Mouse (Mus musculus): Measurements from ENCODE around the gene Unc13a. TPM values are rescaled to one million over a fixed set of nuclear protein-coding genes. Genes with fewer than 3 reads are reported as not detected.

Unc13a gene
- polyA plus RNA-seq, 1 experiment from 2014 or later, result 0.41 TPM

DNA sequence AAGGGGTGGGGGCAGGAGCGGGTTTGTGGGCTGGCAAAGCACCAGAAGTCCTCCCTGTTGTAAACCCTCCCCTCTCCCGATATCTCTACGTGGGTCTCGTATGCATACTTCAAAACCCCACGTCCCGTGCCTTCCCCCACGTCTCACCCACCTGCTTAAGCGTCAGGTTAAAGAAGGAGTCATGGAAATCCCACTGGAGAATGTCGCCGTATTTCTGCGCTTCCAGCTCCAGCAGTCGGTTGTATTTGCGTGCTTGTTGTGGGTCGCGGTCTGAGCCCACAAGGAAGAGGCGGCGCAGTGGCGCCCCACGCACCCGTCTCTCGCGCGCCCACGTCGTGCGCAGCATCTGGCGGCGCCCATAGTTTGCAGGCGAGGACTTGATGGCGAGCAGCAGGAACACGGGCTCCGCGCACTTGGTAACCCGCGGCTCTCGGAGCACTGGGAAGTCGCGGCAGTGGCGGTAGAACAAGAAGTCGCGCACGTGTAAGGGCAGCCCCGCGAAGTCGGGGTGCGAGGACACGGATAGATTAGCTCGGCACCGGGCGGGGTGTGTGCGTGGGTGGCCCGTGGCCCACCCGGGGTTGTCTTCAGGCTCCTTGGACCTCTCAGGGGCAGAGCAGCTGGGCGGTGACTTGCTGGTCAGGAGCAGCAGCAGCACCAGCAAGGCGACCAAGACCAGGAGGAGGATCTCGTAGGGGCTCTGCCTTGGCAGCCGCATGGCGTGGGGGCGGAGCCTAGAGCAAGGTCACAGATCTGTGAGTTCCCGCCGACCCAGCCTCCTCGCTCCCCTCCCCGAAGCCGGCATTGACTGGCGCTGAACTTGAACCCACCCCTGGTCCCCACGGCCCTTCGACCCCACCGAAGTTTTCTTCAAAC, 21.8 kb upstream of the Unc13a start:
- H3K9ac ChIP-seq (ENCODE audit: low read depth, low read length), result no peak overlapping the region
- DNase-seq (ENCODE audit: low spot score), result no peak
- no peaks in the 10 kb centered on the region for H3K9me3 ChIP-seq (ENCODE audit: control insufficient read depth, low read length)
- H3K36me3 ChIP-seq (ENCODE audit: control insufficient read depth, insufficient read depth, low read length), result no peaks in the 10 kb centered on the region
- peak overlapping the region; percentile 22; the same call in 1 of the 2 replicates for H3K4me3 ChIP-seq (ENCODE audit: low read depth, low read length)
- ATAC-seq (replicated peaks; ENCODE audit: low FRiP score), result 0 out of 2 replicates have a peak, but pooled peaks have one; percentile 10
- H3K4me1 ChIP-seq (replicated peaks; ENCODE audit: control insufficient read depth, insufficient read depth, low read length), result peaks cover 6% of the 10 kb centered on the region
- H3K27ac ChIP-seq (ENCODE audit: low read depth, low read length), result no peak overlapping the region
- H3K4me2 ChIP-seq, result peak overlapping the region; percentile 36
- WGBS, result 12% methylated on average over 68 of the region's 68 CpGs
- H3K27me3 ChIP-seq (replicated peaks; ENCODE audit: control insufficient read depth, insufficient read depth, low read length), result peaks cover 76% of the 10 kb centered on the region

DNA sequence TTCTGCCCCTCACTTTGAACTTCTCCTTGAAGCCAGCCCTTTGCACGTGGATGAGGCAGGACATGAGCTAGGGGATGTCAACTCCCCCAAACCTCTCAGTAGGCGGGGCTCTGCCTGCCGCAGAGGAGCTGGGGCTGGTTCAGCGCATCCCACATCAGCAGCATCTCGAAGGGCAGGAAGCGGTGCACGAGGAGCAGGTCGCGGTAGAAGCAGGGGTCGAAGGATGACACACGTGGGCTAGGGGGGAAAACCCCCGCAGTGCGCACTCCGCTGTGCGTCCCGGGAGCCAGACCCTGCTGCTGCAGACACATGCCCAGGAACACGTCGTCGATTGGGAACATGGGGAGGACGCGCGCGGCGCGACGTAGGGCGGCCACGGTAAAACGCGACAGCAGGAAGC, 21.0 kb upstream of the Unc13a start:
- no peak overlapping the region for H3K27ac ChIP-seq (ENCODE audit: low read depth, low read length)
- no peaks in the 10 kb centered on the region for H3K9me3 ChIP-seq (ENCODE audit: control insufficient read depth, low read length)
- no peak overlapping the region for H3K4me2 ChIP-seq
- no peak overlapping the region for H3K9ac ChIP-seq (ENCODE audit: low read depth, low read length)
- DNase-seq (ENCODE audit: low spot score), result no peak
- peaks cover 81% of the 10 kb centered on the region for H3K27me3 ChIP-seq (replicated peaks; ENCODE audit: control insufficient read depth, insufficient read depth, low read length)
- peaks cover 7% of the 10 kb centered on the region for H3K4me1 ChIP-seq (replicated peaks; ENCODE audit: control insufficient read depth, insufficient read depth, low read length)
- WGBS, result 6% methylated on average over 30 of the region's 30 CpGs
- no peak overlapping the region for H3K4me3 ChIP-seq (ENCODE audit: low read depth, low read length)
- no peak for ATAC-seq (replicated peaks; ENCODE audit: low FRiP score)
- H3K36me3 ChIP-seq (ENCODE audit: control insufficient read depth, insufficient read depth, low read length), result no peaks in the 10 kb centered on the region

DNA sequence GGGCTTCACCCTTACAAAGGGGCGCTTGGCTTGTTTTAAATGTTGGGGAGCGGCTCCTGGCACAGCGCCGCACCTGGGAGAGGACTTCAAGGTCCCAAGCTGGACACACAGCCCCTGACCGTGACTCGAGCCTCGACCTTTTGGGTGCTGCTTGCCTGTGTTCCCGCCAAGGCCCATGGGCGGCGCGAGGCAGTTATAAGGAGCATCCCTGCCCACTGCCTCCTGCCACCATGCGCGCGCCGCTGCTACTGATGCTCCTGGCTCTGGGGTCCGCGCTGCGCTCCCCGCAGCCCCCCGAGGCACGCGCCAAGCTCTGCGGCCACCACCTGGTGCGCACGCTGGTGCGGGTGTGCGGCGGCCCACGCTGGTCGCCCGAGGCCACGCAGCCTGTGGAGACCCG, 17.5 kb upstream of the Unc13a start, which contains the start of gene Insl3:
Insl3 (plus strand) TSS at position 187 of the 400 bp plus-strand sequence.
- H3K4me2 ChIP-seq, result no peak within 1 kb of the TSS
- peaks cover 13% of the 10 kb centered on the region for H3K4me1 ChIP-seq (replicated peaks; ENCODE audit: control insufficient read depth, insufficient read depth, low read length)
- ATAC-seq (replicated peaks; ENCODE audit: low FRiP score) (no peak), DNase-seq (ENCODE audit: low spot score) (no peak)
- peaks cover 100% of the 10 kb centered on the region for H3K27me3 ChIP-seq (replicated peaks; ENCODE audit: control insufficient read depth, insufficient read depth, low read length)
- no peaks in the 10 kb centered on the region for H3K9me3 ChIP-seq (ENCODE audit: control insufficient read depth, low read length)
- 11% methylated on average over 33 of the region's 33 CpGs for WGBS
- H3K27ac ChIP-seq (ENCODE audit: low read depth, low read length), result no peak within 1 kb of the TSS
- H3K9ac ChIP-seq (ENCODE audit: low read depth, low read length), result no peak within 1 kb of the TSS
- no peaks in the 10 kb centered on the region for H3K36me3 ChIP-seq (ENCODE audit: control insufficient read depth, insufficient read depth, low read length)
- H3K4me3 ChIP-seq (ENCODE audit: low read depth, low read length), result no peak within 1 kb of the TSS

DNA sequence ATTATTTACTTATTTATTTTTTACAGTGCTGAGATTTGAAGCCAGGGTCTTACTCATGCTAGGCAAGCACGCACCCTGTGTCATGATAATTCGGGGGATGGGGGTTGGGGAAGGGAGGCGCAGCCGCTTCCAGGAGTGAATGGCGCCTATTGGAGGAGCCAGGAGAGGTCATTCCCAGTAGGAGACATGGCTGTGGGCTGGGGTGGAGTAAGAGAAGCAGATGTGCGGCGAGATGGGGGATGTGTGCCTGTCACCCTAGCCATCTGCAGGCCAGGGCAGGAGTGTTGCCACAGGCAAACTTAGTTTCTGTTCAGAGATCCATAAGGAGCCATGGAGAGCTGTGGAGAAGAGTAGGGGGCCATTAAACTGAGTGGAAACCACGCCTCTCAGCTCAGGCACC, 16.1 kb upstream of the Unc13a start:
- Histone ChIP-seq H3K27ac (ENCODE audit: low read depth, low read length) (no peak overlapping the region), H3K4me1 (replicated peaks; ENCODE audit: control insufficient read depth, insufficient read depth, low read length) (peaks cover 7% of the 10 kb centered on the region), H3K4me3 (ENCODE audit: low read depth, low read length) (no peak overlapping the region), H3K4me2 (no peak overlapping the region), H3K27me3 (replicated peaks; ENCODE audit: control insufficient read depth, insufficient read depth, low read length) (peaks cover 100% of the 10 kb centered on the region), H3K9me3 (ENCODE audit: control insufficient read depth, low read length) (no peaks in the 10 kb centered on the region), H3K36me3 (ENCODE audit: control insufficient read depth, insufficient read depth, low read length) (no peaks in the 10 kb centered on the region), H3K9ac (ENCODE audit: low read depth, low read length) (0 out of 2 replicates have a peak overlapping the region, but pooled peaks have one; percentile 22)
- 24% methylated on average over 8 of the region's 8 CpGs for WGBS
- DNase-seq (ENCODE audit: low spot score) (no peak), ATAC-seq (replicated peaks; ENCODE audit: low FRiP score) (no peak)

DNA sequence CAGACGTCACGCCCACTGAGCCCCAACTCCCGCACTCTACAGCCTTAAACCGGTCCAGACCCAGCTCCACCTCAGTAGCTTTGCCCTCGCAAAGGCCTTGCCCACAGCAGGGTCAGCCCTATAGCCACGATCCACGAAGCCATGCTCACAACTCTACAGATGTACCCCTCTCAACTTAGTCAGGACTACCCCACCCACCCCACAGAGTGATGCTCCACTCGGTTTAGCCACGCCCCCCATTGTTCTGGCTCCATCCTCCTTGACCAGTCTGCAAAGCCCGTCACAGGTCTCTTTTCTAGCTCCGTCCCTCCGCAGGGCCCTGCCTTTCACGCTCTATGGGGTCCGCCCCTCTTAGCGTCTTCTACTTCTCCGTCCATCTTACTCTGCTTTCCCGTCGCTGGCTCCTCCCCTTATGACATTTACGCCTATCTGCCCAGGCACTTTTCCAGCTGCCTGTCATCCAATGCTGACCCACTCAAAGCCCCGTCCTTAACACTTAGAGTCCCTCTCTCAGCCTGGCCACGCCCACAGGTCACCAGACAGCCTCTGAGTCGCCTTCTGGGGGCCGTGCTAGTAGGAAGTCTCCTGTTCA, 14.7 kb upstream of the Unc13a start:
- Histone ChIP-seq H3K4me2 (peak overlapping the region; percentile 47), H3K9ac (ENCODE audit: low read depth, low read length) (no peak overlapping the region), H3K27me3 (replicated peaks; ENCODE audit: control insufficient read depth, insufficient read depth, low read length) (peaks cover 100% of the 10 kb centered on the region), H3K4me1 (replicated peaks; ENCODE audit: control insufficient read depth, insufficient read depth, low read length) (peaks cover 7% of the 10 kb centered on the region), H3K9me3 (ENCODE audit: control insufficient read depth, low read length) (no peaks in the 10 kb centered on the region), H3K4me3 (ENCODE audit: low read depth, low read length) (no peak overlapping the region; the same call in 1 of the 2 replicates), H3K27ac (ENCODE audit: low read depth, low read length) (no peak overlapping the region), H3K36me3 (ENCODE audit: control insufficient read depth, insufficient read depth, low read length) (no peaks in the 10 kb centered on the region)
- 17% methylated on average over 23 of the region's 23 CpGs for WGBS
- ATAC-seq (replicated peaks; ENCODE audit: low FRiP score), result peak; percentile 51
- no peak for DNase-seq (ENCODE audit: low spot score)

DNA sequence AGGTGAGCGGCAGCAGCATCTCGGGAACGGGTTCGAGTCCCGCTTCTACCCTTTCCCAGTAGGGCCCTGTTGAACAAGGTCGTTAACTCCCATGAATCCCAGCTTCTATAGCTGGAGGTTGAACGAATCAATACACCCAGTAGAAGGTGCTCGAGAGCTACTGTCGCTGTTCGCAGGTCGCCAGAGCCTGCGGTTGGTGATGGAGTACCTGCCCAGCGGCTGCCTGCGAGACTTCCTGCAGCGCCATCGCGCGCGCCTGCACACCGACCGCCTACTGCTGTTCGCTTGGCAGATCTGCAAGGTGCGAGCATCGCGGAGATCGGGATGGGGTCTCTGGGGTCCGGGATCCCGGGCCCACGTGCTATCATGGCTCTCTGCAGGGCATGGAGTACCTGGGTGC, 14.0 kb upstream of the Unc13a start:
- Histone ChIP-seq H3K4me3 (ENCODE audit: low read depth, low read length) (peak overlapping the region; percentile 17; the same call in 1 of the 2 replicates), H3K27ac (ENCODE audit: low read depth, low read length) (no peak overlapping the region), H3K9me3 (ENCODE audit: control insufficient read depth, low read length) (no peaks in the 10 kb centered on the region), H3K27me3 (replicated peaks; ENCODE audit: control insufficient read depth, insufficient read depth, low read length) (peaks cover 99% of the 10 kb centered on the region), H3K9ac (ENCODE audit: low read depth, low read length) (no peak overlapping the region), H3K36me3 (ENCODE audit: control insufficient read depth, insufficient read depth, low read length) (no peaks in the 10 kb centered on the region), H3K4me1 (replicated peaks; ENCODE audit: control insufficient read depth, insufficient read depth, low read length) (peaks cover 7% of the 10 kb centered on the region), H3K4me2 (peak overlapping the region; percentile 47)
- WGBS, result 34% methylated on average over 29 of the region's 29 CpGs
- ATAC-seq (replicated peaks; ENCODE audit: low FRiP score), result no peak
- DNase-seq (ENCODE audit: low spot score), result no peak

DNA sequence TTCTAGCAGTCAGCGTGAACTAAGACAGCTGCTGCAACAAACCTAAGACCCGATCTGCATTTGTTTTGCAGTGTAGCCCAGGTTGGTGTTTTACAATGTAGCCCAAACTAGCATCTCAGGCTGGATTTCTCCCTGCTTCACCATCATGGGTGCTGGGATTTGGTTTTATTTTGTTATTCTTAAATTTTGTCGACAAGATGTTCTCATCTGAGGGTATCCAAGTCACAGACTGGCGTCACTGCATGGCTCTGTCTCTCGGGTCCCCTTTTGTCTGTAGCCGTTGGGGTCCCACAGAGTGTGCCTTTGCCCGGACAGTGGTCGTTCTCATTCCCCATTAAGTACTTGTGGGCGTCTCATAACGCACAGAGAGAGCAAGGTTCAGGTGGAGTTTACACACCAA, 13.1 kb upstream of the Unc13a start:
- Histone ChIP-seq H3K9ac (ENCODE audit: low read depth, low read length) (no peak overlapping the region), H3K36me3 (ENCODE audit: control insufficient read depth, insufficient read depth, low read length) (no peaks in the 10 kb centered on the region), H3K27me3 (replicated peaks; ENCODE audit: control insufficient read depth, insufficient read depth, low read length) (peaks cover 99% of the 10 kb centered on the region), H3K4me2 (no peak overlapping the region), H3K9me3 (ENCODE audit: control insufficient read depth, low read length) (no peaks in the 10 kb centered on the region), H3K27ac (ENCODE audit: low read depth, low read length) (no peak overlapping the region), H3K4me1 (replicated peaks; ENCODE audit: control insufficient read depth, insufficient read depth, low read length) (peaks cover 7% of the 10 kb centered on the region), H3K4me3 (ENCODE audit: low read depth, low read length) (no peak overlapping the region)
- DNase-seq (ENCODE audit: low spot score) (no peak), ATAC-seq (replicated peaks; ENCODE audit: low FRiP score) (no peak)
- 56% methylated on average over 10 of the region's 10 CpGs for WGBS

DNA sequence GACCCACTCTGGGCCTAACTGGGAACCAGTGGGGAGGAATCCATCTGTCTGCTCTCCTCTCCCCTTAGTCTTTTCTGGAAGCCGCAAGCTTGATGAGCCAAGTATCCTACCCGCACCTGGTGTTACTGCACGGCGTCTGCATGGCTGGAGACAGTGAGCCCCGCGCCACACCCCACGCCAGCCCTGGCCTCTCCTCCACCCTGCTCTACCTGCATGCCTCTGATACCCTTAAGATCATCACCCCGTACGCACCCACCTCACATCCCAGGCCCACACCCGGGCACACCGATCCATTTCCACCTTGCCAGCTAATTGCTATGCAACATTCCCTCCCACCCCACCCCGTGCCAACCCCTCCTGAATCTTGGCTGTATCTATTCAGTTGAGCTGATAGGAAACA, 11.3 kb upstream of the Unc13a start:
- Histone ChIP-seq H3K4me3 (ENCODE audit: low read depth, low read length) (no peak overlapping the region), H3K9ac (ENCODE audit: low read depth, low read length) (no peak overlapping the region), H3K4me1 (replicated peaks; ENCODE audit: control insufficient read depth, insufficient read depth, low read length) (peaks cover 7% of the 10 kb centered on the region), H3K9me3 (ENCODE audit: control insufficient read depth, low read length) (no peaks in the 10 kb centered on the region), H3K27me3 (replicated peaks; ENCODE audit: control insufficient read depth, insufficient read depth, low read length) (peaks cover 98% of the 10 kb centered on the region), H3K4me2 (no peak overlapping the region), H3K36me3 (ENCODE audit: control insufficient read depth, insufficient read depth, low read length) (no peaks in the 10 kb centered on the region), H3K27ac (ENCODE audit: low read depth, low read length) (no peak overlapping the region)
- 78% methylated on average over 12 of the region's 12 CpGs for WGBS
- ATAC-seq (replicated peaks; ENCODE audit: low FRiP score), result no peak
- DNase-seq (ENCODE audit: low spot score), result no peak

Data from liver, embryonic 11.5 days (tissue).